Mouse (Mus musculus) kidney, adult 10 weeks (tissue): ENCODE measurements around the gene Cdk13. TPM values are rescaled to one million over a fixed set of nuclear protein-coding genes. Genes with fewer than 3 reads are reported as not detected.

Source experiments
- polyA plus RNA-seq: library from polyadenylated mRNA; stranded (reverse); fragments of 350-450 nt; fragmentation: Illumina TruSeq; extraction: RNeasy Lipid Tissue Mini Kit (QIAGEN cat#74804); gene quantifications from one replicate; pipeline ENCODE4 v1.2.3, GENCODE M21; 2014; ENCODE audit warnings: low read depth, low replicate concordance

Cdk13 gene
- 47.7 TPM for polyA plus RNA-seq

DNA sequence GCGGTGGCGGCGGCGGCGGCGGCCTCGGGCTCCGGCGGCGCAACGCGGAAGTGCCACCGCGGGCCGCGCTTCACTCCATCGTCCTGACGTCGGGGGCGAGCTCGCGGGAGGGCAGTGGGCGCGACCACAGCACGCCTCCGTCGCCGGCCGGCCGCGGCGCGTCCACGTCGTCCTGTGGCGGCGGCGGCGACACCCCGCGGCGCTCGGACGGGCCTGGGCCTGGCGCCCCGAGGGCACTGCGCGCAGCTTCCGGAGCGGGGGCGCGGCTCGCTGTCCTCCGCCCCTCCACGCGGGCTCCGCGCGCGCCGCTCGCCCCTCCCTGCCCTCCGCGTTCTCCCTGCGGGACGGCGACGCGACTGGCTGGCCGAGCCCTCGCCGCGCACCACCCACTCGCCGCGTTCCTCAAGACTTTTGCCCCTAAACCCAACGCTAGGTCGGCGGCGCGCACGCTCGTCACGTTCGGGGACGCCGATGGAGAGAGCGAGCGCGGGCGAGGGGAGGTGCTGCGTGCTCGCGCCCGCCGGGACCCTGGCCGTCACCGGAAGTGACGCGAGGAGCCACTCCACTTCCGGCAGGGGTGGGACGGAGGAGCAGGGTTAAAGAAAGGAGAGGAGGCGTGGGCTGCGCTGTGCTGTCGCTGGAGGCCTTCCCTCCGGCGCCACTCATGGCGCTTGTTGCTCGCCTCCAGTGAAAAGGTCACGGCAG is at the start of gene Cdk13:
TSS of gene Cdk13 (minus strand) at position 189 of the 705 bp plus-strand sequence.

DNA sequence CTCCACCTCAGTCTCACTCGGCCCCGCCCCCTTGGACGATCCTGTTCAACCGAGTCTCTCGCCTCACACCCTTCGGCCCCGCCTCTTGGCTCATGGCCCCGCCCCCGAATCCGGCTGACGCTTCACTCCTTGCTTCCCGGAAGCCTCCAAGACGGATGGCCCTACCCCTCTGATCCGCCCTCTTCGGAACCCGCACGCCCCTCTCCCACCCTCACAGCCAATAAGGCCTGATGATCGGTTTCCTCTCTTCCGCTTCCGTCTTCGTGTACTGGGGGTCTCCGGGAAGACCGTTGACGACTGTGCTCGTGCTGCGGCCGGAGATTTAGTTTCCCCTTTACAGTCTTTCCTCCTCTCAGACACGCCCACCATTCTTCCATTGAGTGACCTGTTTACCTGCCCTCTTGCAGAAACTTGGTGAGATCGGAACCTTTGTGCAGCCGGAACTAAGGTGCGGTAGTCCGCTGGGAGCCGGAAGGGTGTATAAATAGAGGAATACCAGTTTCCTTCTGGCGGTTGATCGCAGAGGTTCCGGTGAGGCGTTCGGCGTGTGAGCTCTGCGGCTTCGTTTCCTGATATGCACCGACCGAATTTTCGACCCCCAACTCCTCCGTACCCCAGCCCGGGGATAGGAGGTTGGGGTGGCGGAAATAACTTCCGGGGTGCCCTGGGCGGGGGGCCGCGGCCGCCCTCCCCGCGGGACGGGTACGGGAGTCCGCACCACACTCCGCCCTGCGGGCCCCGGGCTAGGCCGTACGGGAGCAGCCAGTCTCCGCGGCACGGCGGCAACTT is 109.8 kb downstream of the Cdk13 start, which contains the start of the genes Mplkip and Sugct:
TSS of gene Mplkip (plus strand) at position 282 of the 789 bp plus-strand sequence.
TSS of gene Sugct (minus strand) at position 643 of the 789 bp plus-strand sequence.

Other genes with a start within 250 kb of the Cdk13 start
- 65.2 TPM for gene Mplkip, start 109.9 kb downstream of the Cdk13 start, polyA plus RNA-seq
- gene Sugct, start 109.5 kb downstream of the Cdk13 start, polyA plus RNA-seq: 178 TPM
- gene Rala, start 139.1 kb upstream of the Cdk13 start, polyA plus RNA-seq: 117 TPM
- gene Yae1d1, start 188.3 kb upstream of the Cdk13 start, polyA plus RNA-seq: 74.3 TPM